Mouse (Mus musculus) hindbrain, embryonic 15.5 days (tissue): ENCODE results near the gene Nup205. TPM values are rescaled to one million over a fixed set of nuclear protein-coding genes. Genes with fewer than 3 reads are reported as not detected.
"Not testable (repeated sequence)": the region's sequence is repeated elsewhere in the genome, so short reads cannot be mapped to it uniquely, and the experiment has no call there.

Experiments used
- ATAC-seq: fragments of 200-750 bp; cut with Nextera tagmentation; 2 replicates; pipeline ENCODE4 v1.8.0; 2017; ENCODE audit warnings: low read depth, moderate number of reproducible peaks, moderate TSS enrichment; ENCODE audit not compliant: low FRiP score
- H3K27ac ChIP-seq: fragments of 300-500 bp; sonication (generic); replicated peaks from 2 replicates; pipeline ENCODE4 v1.5.1; 2015; ENCODE audit warnings: mild to moderate bottlenecking, inconsistent platforms
- H3K27me3 ChIP-seq: fragments of 300-500 bp; sonication (generic); 2 replicates; pipeline ENCODE4 v1.6.1; 2015; ENCODE audit warnings: control low read depth, inconsistent platforms
- H3K36me3 ChIP-seq: fragments of 300-500 bp; sonication (generic); 2 replicates; pipeline ENCODE4 v1.6.1; 2015; ENCODE audit warnings: control low read depth, inconsistent platforms
- H3K4me1 ChIP-seq: fragments of 300-500 bp; sonication (generic); replicated peaks from 2 replicates; pipeline ENCODE4 v1.6.1; 2015; ENCODE audit warnings: control low read depth, inconsistent platforms
- H3K4me2 ChIP-seq: fragments of 300-500 bp; sonication (generic); 2 replicates; pipeline ENCODE4 v1.6.1; 2015; ENCODE audit warnings: moderate library complexity, mild to moderate bottlenecking, inconsistent platforms
- H3K4me3 ChIP-seq: fragments of 300-500 bp; sonication (generic); 2 replicates; pipeline ENCODE4 v1.5.1; 2015; ENCODE audit warnings: mild to moderate bottlenecking, inconsistent platforms
- H3K9ac ChIP-seq: fragments of 300-500 bp; sonication (generic); 2 replicates; pipeline ENCODE4 v1.6.1; 2015; ENCODE audit warnings: inconsistent platforms
- H3K9me3 ChIP-seq: fragments of 300-500 bp; sonication (generic); 2 replicates; pipeline ENCODE4 v1.6.1; 2016; ENCODE audit warnings: control low read depth, inconsistent platforms
- WGBS: fragments of 180-500 bp; shearing (Covaris S2); methylation state at CpG from one replicate; pipeline ENCODE4 v1.1.7; 2015; 5-methylcytosine and 5-hydroxymethylcytosine counted together
- polyA plus RNA-seq: library from polyadenylated mRNA; unstranded; fragments of >200 nt; fragmentation: Nextera tagmentation; extraction: Ambion mirVana; gene quantifications from 2 replicates; pipeline ENCODE4 v1.2.1, GENCODE M21; 2015

Gene Nup205
- polyA plus RNA-seq = 21.2 and 21.4 TPM in 2 replicates

- peaks cover 10% of the 10 kb centered on the region for H3K4me1 ChIP-seq
- H3K36me3 ChIP-seq = no peaks in the 10 kb centered on the region
- no peaks in the 10 kb centered on the region for H3K9me3 ChIP-seq
- peak within 1 kb of the TSS; percentile 97 for H3K9ac ChIP-seq
- H3K4me2 ChIP-seq = peak within 1 kb of the TSS; percentile 84
- WGBS = 3% methylated on average over 33 of the region's 34 CpGs
- no peaks in the 10 kb centered on the region for H3K27me3 ChIP-seq
- peak within 1 kb of the TSS; percentile 99 for H3K4me3 ChIP-seq
- peak; percentile 95 for ATAC-seq
- H3K27ac ChIP-seq = peak within 1 kb of the TSS; percentile 100
Observed at GRCm38 (mm10) chr6:35176979-35177649, at the start of gene Nup205. Gene Nup205, plus strand, starts transcription at chr6:35177421.

GRCm38 (mm10) chr6:35132806-35133205 is 44.4 kb upstream of the Nup205 start:
- H3K36me3 ChIP-seq = no peaks in the 10 kb centered on the region
- peak overlapping the region; percentile 93 for H3K27ac ChIP-seq
- H3K27me3 ChIP-seq = no peaks in the 10 kb centered on the region
- H3K4me3 ChIP-seq = peak overlapping the region; percentile 56
- ATAC-seq = peak; percentile 5
- peak overlapping the region; percentile 72 for H3K4me2 ChIP-seq
- H3K4me1 ChIP-seq = peaks cover 28% of the 10 kb centered on the region
- peak overlapping the region; percentile 77 for H3K9ac ChIP-seq
- under 1% methylated on average over 11 of the region's 11 CpGs for WGBS
- H3K9me3 ChIP-seq = no peaks in the 10 kb centered on the region

GRCm38 (mm10) chr6:35133246-35133578 is 44.0 kb upstream of the Nup205 start:
- no peaks in the 10 kb centered on the region for H3K27me3 ChIP-seq
- WGBS = under 1% methylated on average over 21 of the region's 25 CpGs
- peak overlapping the region; percentile 56 for H3K4me3 ChIP-seq
- ATAC-seq = peak; percentile 92
- peak overlapping the region; percentile 77 for H3K9ac ChIP-seq
- H3K27ac ChIP-seq = peak overlapping the region; percentile 93
- H3K9me3 ChIP-seq = no peaks in the 10 kb centered on the region
- peak overlapping the region; percentile 72 for H3K4me2 ChIP-seq
- no peaks in the 10 kb centered on the region for H3K36me3 ChIP-seq
- peaks cover 28% of the 10 kb centered on the region for H3K4me1 ChIP-seq

- under 1% methylated on average over 55 of the region's 55 CpGs for WGBS
- H3K4me3 ChIP-seq = peak within 1 kb of the TSS; percentile 56
- peak within 1 kb of the TSS; percentile 77 for H3K9ac ChIP-seq
- no peaks in the 10 kb centered on the region for H3K36me3 ChIP-seq
- H3K4me2 ChIP-seq = peak within 1 kb of the TSS; percentile 72
- peak within 1 kb of the TSS; percentile 93 for H3K27ac ChIP-seq
- no peaks in the 10 kb centered on the region for H3K9me3 ChIP-seq
- no peaks in the 10 kb centered on the region for H3K27me3 ChIP-seq
- H3K4me1 ChIP-seq = peaks cover 28% of the 10 kb centered on the region
- ATAC-seq = peak; percentile 99
Observed at GRCm38 (mm10) chr6:35133579-35134488, 43.4 kb upstream of the Nup205 start, which contains the start of gene Cnot4. Gene Cnot4, minus strand, starts transcription at chr6:35133724.

- no peak for ATAC-seq
- Histone ChIP-seq H3K27ac (no peak overlapping the region), H3K36me3 (no peaks in the 10 kb centered on the region), H3K4me1 (peaks cover 28% of the 10 kb centered on the region), H3K9me3 (no peaks in the 10 kb centered on the region), H3K27me3 (no peaks in the 10 kb centered on the region), H3K4me2 (peak overlapping the region; percentile 72; the same call in 1 of the 2 replicates), H3K4me3 (no peak overlapping the region), H3K9ac (no peak overlapping the region)
- WGBS = 58% methylated on average over 2 of the region's 2 CpGs
Observed at GRCm38 (mm10) chr6:35134844-35135243, 42.4 kb upstream of the Nup205 start.

GRCm38 (mm10) chr6:35140351-35140750 is 36.9 kb upstream of the Nup205 start:
- Histone ChIP-seq H3K27ac (no peak overlapping the region), H3K4me2 (no peak overlapping the region), H3K9me3 (no peaks in the 10 kb centered on the region), H3K4me1 (no peaks in the 10 kb centered on the region), H3K36me3 (no peaks in the 10 kb centered on the region), H3K27me3 (no peaks in the 10 kb centered on the region), H3K9ac (no peak overlapping the region), H3K4me3 (no peak overlapping the region)
- ATAC-seq = no peak
- 94% methylated on average over 1 of the region's 1 CpGs for WGBS

GRCm38 (mm10) chr6:35145569-35145968 is 31.7 kb upstream of the Nup205 start:
- no peak overlapping the region for H3K4me3 ChIP-seq
- H3K27me3 ChIP-seq = no peaks in the 10 kb centered on the region
- no peaks in the 10 kb centered on the region for H3K36me3 ChIP-seq
- H3K4me2 ChIP-seq = no peak overlapping the region
- H3K27ac ChIP-seq = no peak overlapping the region
- no peaks in the 10 kb centered on the region for H3K9me3 ChIP-seq
- no peaks in the 10 kb centered on the region for H3K4me1 ChIP-seq
- no peak overlapping the region for H3K9ac ChIP-seq
- WGBS = 91% methylated on average over 2 of the region's 2 CpGs
- no peak for ATAC-seq

- H3K27me3 ChIP-seq = no peaks in the 10 kb centered on the region
- H3K4me1 ChIP-seq = no peaks in the 10 kb centered on the region
- H3K36me3 ChIP-seq = no peaks in the 10 kb centered on the region
- 86% methylated on average over 3 of the region's 3 CpGs for WGBS
- H3K27ac ChIP-seq = no peak overlapping the region
- no peak overlapping the region for H3K4me2 ChIP-seq
- H3K4me3 ChIP-seq = no peak overlapping the region
- H3K9me3 ChIP-seq = no peaks in the 10 kb centered on the region
- H3K9ac ChIP-seq = no peak overlapping the region
- ATAC-seq = no peak
Observed at GRCm38 (mm10) chr6:35147726-35148422, 29.3 kb upstream of the Nup205 start.

GRCm38 (mm10) chr6:35154540-35154939 is 22.7 kb upstream of the Nup205 start:
- H3K4me3 ChIP-seq = no peak overlapping the region
- no peaks in the 10 kb centered on the region for H3K27me3 ChIP-seq
- H3K9ac ChIP-seq = no peak overlapping the region
- no peak for ATAC-seq
- no peaks in the 10 kb centered on the region for H3K4me1 ChIP-seq
- H3K27ac ChIP-seq = no peak overlapping the region
- H3K9me3 ChIP-seq = no peaks in the 10 kb centered on the region
- H3K36me3 ChIP-seq = no peaks in the 10 kb centered on the region
- no peak overlapping the region for H3K4me2 ChIP-seq

GRCm38 (mm10) chr6:35169250-35169649 is 8.0 kb upstream of the Nup205 start:
- no peak overlapping the region for H3K9ac ChIP-seq
- no peak overlapping the region for H3K27ac ChIP-seq
- H3K4me2 ChIP-seq = no peak overlapping the region
- H3K27me3 ChIP-seq = no peaks in the 10 kb centered on the region
- H3K9me3 ChIP-seq = no peaks in the 10 kb centered on the region
- H3K4me3 ChIP-seq = no peak overlapping the region
- WGBS = 85% methylated on average over 4 of the region's 4 CpGs
- ATAC-seq = no peak
- H3K4me1 ChIP-seq = no peaks in the 10 kb centered on the region
- no peaks in the 10 kb centered on the region for H3K36me3 ChIP-seq

GRCm38 (mm10) chr6:35172028-35172427 is 5.2 kb upstream of the Nup205 start:
- H3K27ac ChIP-seq, H3K4me3 ChIP-seq, H3K9ac ChIP-seq, H3K27me3 ChIP-seq, H3K4me1 ChIP-seq, ATAC-seq, H3K36me3 ChIP-seq, H3K9me3 ChIP-seq, H3K4me2 ChIP-seq: not testable (repeated sequence)
- WGBS = 68% methylated on average over 3 of the region's 3 CpGs

- no peak overlapping the region for H3K27ac ChIP-seq
- H3K4me3 ChIP-seq = no peak overlapping the region
- WGBS = 91% methylated on average over 4 of the region's 4 CpGs
- H3K36me3 ChIP-seq = no peaks in the 10 kb centered on the region
- peaks cover under 1% of the 10 kb centered on the region; the same call in 1 of the 2 replicates for H3K4me1 ChIP-seq
- H3K9ac ChIP-seq = no peak overlapping the region
- ATAC-seq = no peak
- no peaks in the 10 kb centered on the region for H3K27me3 ChIP-seq
- no peak overlapping the region for H3K4me2 ChIP-seq
- H3K9me3 ChIP-seq = no peaks in the 10 kb centered on the region
Observed at GRCm38 (mm10) chr6:35173181-35173580, 4.0 kb upstream of the Nup205 start.
